Mouse (Mus musculus): ENCODE data around the gene Fcrlb. TPM values are rescaled to one million over a fixed set of nuclear protein-coding genes. Genes with fewer than 3 reads are reported as not detected.

Gene Fcrlb
- polyA plus RNA-seq, 1 experiment = not detected

DNA sequence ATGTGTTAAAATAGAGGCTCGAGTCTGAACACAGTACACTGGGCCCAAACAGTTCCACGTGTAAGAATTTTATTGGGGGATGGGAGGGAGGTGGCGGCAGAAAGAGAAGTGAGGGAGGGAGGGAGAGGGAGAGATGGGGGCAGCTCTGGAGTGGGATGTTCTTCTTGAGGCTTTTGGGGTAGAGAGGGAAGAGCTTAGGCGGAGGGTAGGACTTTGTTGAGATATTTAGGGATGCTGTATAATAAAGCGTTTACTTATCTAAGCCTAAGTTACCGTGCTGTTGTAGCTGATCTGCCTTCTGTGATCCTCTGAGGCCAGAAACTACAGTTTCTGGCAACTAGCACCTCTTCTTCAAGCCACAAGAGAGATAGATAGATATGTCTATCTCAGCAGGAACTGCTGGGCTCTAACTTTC lies 26.7 kb downstream of the Fcrlb start:
- Histone ChIP-seq H3K9ac (ENCODE audit: low read depth, poor library complexity, severe bottlenecking) (peak overlapping the region; percentile 70), H3K27me3 (ENCODE audit: control insufficient read depth, insufficient read depth, low read length, poor library complexity, severe bottlenecking) (no peaks in the 10 kb centered on the region), H3K27ac (ENCODE audit: insufficient read depth, low read length) (peak overlapping the region; percentile 66; the same call in 1 of the 2 replicates), H3K9me3 (replicated peaks; ENCODE audit: control insufficient read depth, insufficient read depth, low read length, poor library complexity, severe bottlenecking) (no peaks in the 10 kb centered on the region), H3K4me1 (ENCODE audit: control insufficient read depth, insufficient read depth, low read length) (peaks cover 5% of the 10 kb centered on the region), H3K4me3 (ENCODE audit: low read depth, low read length) (peak overlapping the region; percentile 27; the same call in 1 of the 2 replicates), H3K36me3 (ENCODE audit: control insufficient read depth, insufficient read depth, low read length, poor library complexity, severe bottlenecking) (peaks cover 14% of the 10 kb centered on the region)
- TF ChIP-seq EP300 (IDR thresholded peaks at IDR 0.05; ENCODE audit: insufficient read depth, low read depth, low read length) (no peak), CTCF (IDR thresholded peaks at IDR 0.05; ENCODE audit: low read depth, low read length) (no peak), POLR2A (IDR thresholded peaks at IDR 0.05; ENCODE audit: insufficient read depth, low read length) (no peak)

DNA sequence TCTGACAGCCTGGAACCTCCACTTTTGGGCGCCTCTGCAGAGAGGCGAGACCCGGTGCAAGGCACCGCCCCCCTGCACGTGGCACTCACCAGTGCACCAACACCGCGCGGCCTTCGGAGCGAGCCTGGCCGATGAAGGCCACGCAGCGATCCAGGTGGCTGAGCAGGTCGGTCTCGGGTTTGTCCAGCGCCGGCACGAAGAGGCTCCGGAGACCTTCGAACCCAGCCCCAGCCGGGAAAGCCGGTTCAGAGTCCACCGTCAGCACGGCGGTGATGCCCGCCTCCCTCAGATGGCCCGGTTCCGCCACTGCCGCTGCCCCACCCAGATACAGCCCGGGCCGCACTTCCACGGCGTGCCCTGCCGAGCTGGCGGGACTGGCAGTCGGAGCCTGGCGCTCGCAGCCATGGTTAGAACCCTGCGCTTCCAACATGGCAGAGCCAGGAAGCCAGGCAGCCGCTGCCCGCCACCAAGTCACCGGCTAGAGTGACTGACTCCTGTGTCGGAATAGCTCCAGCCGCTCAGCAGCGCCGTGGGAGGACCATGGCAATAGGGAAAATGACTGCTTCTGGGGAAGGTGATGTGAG lies 27.7 kb downstream of the Fcrlb start, which contains the start of the genes Gm26620 and Dusp12:
TSS of gene Gm26620 (plus strand) at position 88 of the 584 bp plus-strand sequence.
TSS of gene Dusp12 (minus strand) at position 563 of the 584 bp plus-strand sequence.
- Histone ChIP-seq H3K4me1 (ENCODE audit: control insufficient read depth, insufficient read depth, low read length) (peaks cover 2% of the 10 kb centered on the region), H3K9ac (ENCODE audit: low read depth, poor library complexity, severe bottlenecking) (peak within 1 kb of the TSS; percentile 70), H3K36me3 (ENCODE audit: control insufficient read depth, insufficient read depth, low read length, poor library complexity, severe bottlenecking) (peaks cover 24% of the 10 kb centered on the region), H3K27ac (ENCODE audit: insufficient read depth, low read length) (peak within 1 kb of the TSS; percentile 80), H3K27me3 (ENCODE audit: control insufficient read depth, insufficient read depth, low read length, poor library complexity, severe bottlenecking) (no peaks in the 10 kb centered on the region), H3K4me3 (ENCODE audit: low read depth, low read length) (peak within 1 kb of the TSS; percentile 73), H3K9me3 (replicated peaks; ENCODE audit: control insufficient read depth, insufficient read depth, low read length, poor library complexity, severe bottlenecking) (no peaks in the 10 kb centered on the region)
- peak; percentile 39 for TF ChIP-seq POLR2A (IDR thresholded peaks at IDR 0.05; ENCODE audit: insufficient read depth, low read length)
- TF ChIP-seq CTCF (IDR thresholded peaks at IDR 0.05; ENCODE audit: low read depth, low read length) = peak; percentile 66
- peak; percentile 79 for TF ChIP-seq EP300 (IDR thresholded peaks at IDR 0.05; ENCODE audit: insufficient read depth, low read depth, low read length)

- peak overlapping the region; percentile 73 for H3K4me3 ChIP-seq (ENCODE audit: low read depth, low read length)
- no peaks in the 10 kb centered on the region for H3K9me3 ChIP-seq (replicated peaks; ENCODE audit: control insufficient read depth, insufficient read depth, low read length, poor library complexity, severe bottlenecking)
- no peaks in the 10 kb centered on the region for H3K4me1 ChIP-seq (ENCODE audit: control insufficient read depth, insufficient read depth, low read length)
- H3K27ac ChIP-seq (ENCODE audit: insufficient read depth, low read length) = peak overlapping the region; percentile 60; the same call in 1 of the 2 replicates
- H3K27me3 ChIP-seq (ENCODE audit: control insufficient read depth, insufficient read depth, low read length, poor library complexity, severe bottlenecking) = no peaks in the 10 kb centered on the region
- TF ChIP-seq POLR2A (IDR thresholded peaks at IDR 0.05; ENCODE audit: insufficient read depth, low read length) = no peak
- TF ChIP-seq CTCF (IDR thresholded peaks at IDR 0.05; ENCODE audit: low read depth, low read length) = no peak
- TF ChIP-seq EP300 (IDR thresholded peaks at IDR 0.05; ENCODE audit: insufficient read depth, low read depth, low read length) = no peak
- peaks cover 30% of the 10 kb centered on the region for H3K36me3 ChIP-seq (ENCODE audit: control insufficient read depth, insufficient read depth, low read length, poor library complexity, severe bottlenecking)
- peak overlapping the region; percentile 70 for H3K9ac ChIP-seq (ENCODE audit: low read depth, poor library complexity, severe bottlenecking)
Measured at GRCm38 (mm10) chr1:170884390-170884789, 28.4 kb downstream of the Fcrlb start.

DNA sequence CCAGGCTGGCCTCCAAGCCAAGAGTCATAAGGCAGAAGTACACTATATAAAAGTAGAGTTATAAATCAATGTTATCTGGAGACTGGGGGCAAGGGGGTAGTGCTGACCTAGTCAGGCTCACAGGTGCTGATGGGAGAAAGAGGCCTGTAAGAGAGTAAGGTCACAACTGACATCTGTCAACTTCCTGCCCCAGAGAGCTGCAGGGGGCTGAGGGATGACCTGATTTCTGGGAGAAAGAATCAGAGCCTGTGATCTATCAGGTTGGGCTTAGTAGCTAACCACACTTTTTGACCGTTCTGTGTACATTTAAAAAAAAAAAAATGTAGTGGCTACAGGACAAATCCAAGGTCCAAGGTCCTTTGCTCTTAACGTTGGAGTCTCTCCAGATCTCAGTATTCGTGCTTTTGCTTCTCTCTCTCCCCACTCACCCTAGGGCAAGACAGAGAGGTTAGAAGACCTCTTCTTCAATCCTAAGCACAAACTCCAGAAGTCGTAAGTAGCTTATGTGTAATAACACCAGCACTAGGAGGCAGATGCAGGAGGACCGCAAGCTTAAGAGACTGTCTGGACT lies 29.7 kb downstream of the Fcrlb start:
- Histone ChIP-seq H3K9ac (ENCODE audit: low read depth, poor library complexity, severe bottlenecking) (peak overlapping the region; percentile 70; the same call in 1 of the 2 replicates), H3K9me3 (replicated peaks; ENCODE audit: control insufficient read depth, insufficient read depth, low read length, poor library complexity, severe bottlenecking) (no peaks in the 10 kb centered on the region), H3K27ac (ENCODE audit: insufficient read depth, low read length) (no peak overlapping the region; the same call in 1 of the 2 replicates), H3K4me3 (ENCODE audit: low read depth, low read length) (no peak overlapping the region), H3K36me3 (ENCODE audit: control insufficient read depth, insufficient read depth, low read length, poor library complexity, severe bottlenecking) (peaks cover 37% of the 10 kb centered on the region), H3K27me3 (ENCODE audit: control insufficient read depth, insufficient read depth, low read length, poor library complexity, severe bottlenecking) (no peaks in the 10 kb centered on the region), H3K4me1 (ENCODE audit: control insufficient read depth, insufficient read depth, low read length) (no peaks in the 10 kb centered on the region)
- TF ChIP-seq POLR2A (IDR thresholded peaks at IDR 0.05; ENCODE audit: insufficient read depth, low read length) (no peak), CTCF (IDR thresholded peaks at IDR 0.05; ENCODE audit: low read depth, low read length) (no peak), EP300 (IDR thresholded peaks at IDR 0.05; ENCODE audit: insufficient read depth, low read depth, low read length) (no peak)

- H3K4me3 ChIP-seq (ENCODE audit: low read depth, low read length) = no peak overlapping the region
- no peaks in the 10 kb centered on the region for H3K27me3 ChIP-seq (ENCODE audit: control insufficient read depth, insufficient read depth, low read length, poor library complexity, severe bottlenecking)
- peaks cover 55% of the 10 kb centered on the region for H3K36me3 ChIP-seq (ENCODE audit: control insufficient read depth, insufficient read depth, low read length, poor library complexity, severe bottlenecking)
- no peaks in the 10 kb centered on the region for H3K4me1 ChIP-seq (ENCODE audit: control insufficient read depth, insufficient read depth, low read length)
- peak overlapping the region; percentile 13; the same call in 1 of the 2 replicates for H3K27ac ChIP-seq (ENCODE audit: insufficient read depth, low read length)
- TF ChIP-seq POLR2A (IDR thresholded peaks at IDR 0.05; ENCODE audit: insufficient read depth, low read length) (no peak), CTCF (IDR thresholded peaks at IDR 0.05; ENCODE audit: low read depth, low read length) (no peak), EP300 (IDR thresholded peaks at IDR 0.05; ENCODE audit: insufficient read depth, low read depth, low read length) (no peak)
- H3K9ac ChIP-seq (ENCODE audit: low read depth, poor library complexity, severe bottlenecking) = no peak overlapping the region
- no peaks in the 10 kb centered on the region for H3K9me3 ChIP-seq (replicated peaks; ENCODE audit: control insufficient read depth, insufficient read depth, low read length, poor library complexity, severe bottlenecking)
Measured at GRCm38 (mm10) chr1:170876906-170877305, 35.8 kb downstream of the Fcrlb start.

DNA sequence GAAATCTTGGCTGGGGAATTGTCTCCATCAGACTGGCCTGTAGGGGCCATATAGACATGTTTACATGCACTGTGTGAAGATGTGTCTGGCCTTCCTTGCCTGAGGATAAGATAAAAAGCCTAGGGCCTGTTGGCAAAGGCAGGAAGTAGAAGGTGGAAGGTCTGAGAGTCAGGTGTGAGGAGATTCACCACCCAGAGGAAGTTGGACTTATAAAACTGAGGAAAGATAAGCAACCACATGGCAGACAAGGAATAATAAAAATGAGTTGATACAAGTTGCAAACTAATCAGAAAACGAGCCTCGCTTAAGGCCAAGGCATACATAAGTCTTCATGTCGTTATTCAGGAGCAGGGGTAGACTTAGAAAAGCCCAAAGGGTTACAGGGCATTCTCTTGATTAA lies 37.1 kb downstream of the Fcrlb start:
- TF ChIP-seq EP300 (IDR thresholded peaks at IDR 0.05; ENCODE audit: insufficient read depth, low read depth, low read length) = no peak
- TF ChIP-seq POLR2A (IDR thresholded peaks at IDR 0.05; ENCODE audit: insufficient read depth, low read length) = no peak
- TF ChIP-seq CTCF (IDR thresholded peaks at IDR 0.05; ENCODE audit: low read depth, low read length) = no peak
- Histone ChIP-seq H3K4me1 (ENCODE audit: control insufficient read depth, insufficient read depth, low read length) (no peaks in the 10 kb centered on the region), H3K4me3 (ENCODE audit: low read depth, low read length) (no peak overlapping the region), H3K27ac (ENCODE audit: insufficient read depth, low read length) (peak overlapping the region; percentile 38; the same call in 1 of the 2 replicates), H3K9me3 (replicated peaks; ENCODE audit: control insufficient read depth, insufficient read depth, low read length, poor library complexity, severe bottlenecking) (no peaks in the 10 kb centered on the region), H3K27me3 (ENCODE audit: control insufficient read depth, insufficient read depth, low read length, poor library complexity, severe bottlenecking) (no peaks in the 10 kb centered on the region), H3K36me3 (ENCODE audit: control insufficient read depth, insufficient read depth, low read length, poor library complexity, severe bottlenecking) (peaks cover 47% of the 10 kb centered on the region), H3K9ac (ENCODE audit: low read depth, poor library complexity, severe bottlenecking) (no peak overlapping the region)
